Mouse (Mus musculus) liver, adult 2 months (tissue): Measurements from ENCODE around the gene Ppox.

Source experiments
- CTCF ChIP-seq: fragments of 200-500 bp; IDR thresholded peaks from 2 replicates; pipeline ENCODE4 v1.5.1; 2011; ENCODE audit warnings: low read depth, low read length, control low read depth
- POLR2A ChIP-seq: fragments of 200-500 bp; IDR thresholded peaks from 2 replicates; pipeline ENCODE4 v1.6.1; 2011; ENCODE audit warnings: low read length, control low read depth; ENCODE audit not compliant: insufficient read depth; ENCODE audit errors: extremely low read depth

DNA sequence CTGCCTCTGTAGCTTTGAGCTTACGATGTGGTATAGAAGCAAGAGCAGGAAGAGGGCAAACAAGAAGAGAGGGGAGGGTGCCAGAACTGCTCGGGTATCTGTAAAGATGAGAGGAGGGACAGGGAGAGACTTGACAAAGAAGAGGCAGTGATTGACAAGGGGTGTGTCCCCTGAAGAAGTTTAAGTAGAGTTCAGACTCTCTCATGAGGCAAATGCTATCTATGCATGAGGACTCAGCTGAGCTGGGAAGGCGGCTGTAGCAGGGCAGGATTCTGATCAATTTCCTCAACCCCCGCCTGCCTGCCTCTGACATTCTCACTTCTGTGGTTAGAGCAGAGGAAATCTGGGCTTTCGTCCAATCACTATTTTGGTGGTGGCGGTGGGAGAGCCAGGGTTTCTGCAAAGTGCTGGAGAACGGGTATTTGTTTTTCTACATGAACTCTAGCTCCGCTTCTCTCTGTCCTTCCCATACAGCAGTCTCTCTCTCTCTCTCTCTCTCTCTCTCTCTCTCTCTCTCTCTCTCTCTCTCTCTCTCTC, 18.3 kb downstream of the Ppox start:
- TF ChIP-seq POLR2A (no peak), CTCF (no peak)
